Mouse (Mus musculus) retina, postnatal 7 days (tissue): ENCODE data around the gene Sucnr1.
"Not testable (repeated sequence)": the region's sequence is repeated elsewhere in the genome, so short reads cannot be mapped to it uniquely, and the experiment has no call there.

Source experiments
- DNase-seq: peaks from one replicate; pipeline ENCODE4 v3.0.0-alpha.2; 2012; ENCODE audit warnings: low read depth, low spot score

Gene Sucnr1

DNA sequence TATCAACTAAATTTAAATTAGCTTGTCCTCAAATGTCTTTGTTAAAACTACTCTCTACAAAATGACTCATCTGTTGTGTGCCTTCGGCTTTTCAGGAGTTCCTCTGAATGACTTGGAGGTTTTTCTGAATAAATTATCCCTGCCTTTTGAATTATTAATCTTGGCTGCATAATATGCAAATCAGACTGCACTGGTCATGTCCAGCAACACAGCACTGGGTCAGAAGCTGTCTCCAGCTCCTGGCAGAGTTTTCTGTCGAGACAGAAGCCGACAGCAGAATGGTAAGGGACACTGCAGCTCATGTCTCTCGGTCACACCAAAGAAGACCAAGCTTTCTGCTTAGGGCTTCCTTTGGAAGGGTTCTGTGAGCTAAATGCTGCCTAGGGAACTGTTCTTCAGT, at the start of gene Sucnr1:
Sucnr1 (plus strand) TSS at position 222 of the 400 bp plus-strand sequence.
- no peak for DNase-seq

DNA sequence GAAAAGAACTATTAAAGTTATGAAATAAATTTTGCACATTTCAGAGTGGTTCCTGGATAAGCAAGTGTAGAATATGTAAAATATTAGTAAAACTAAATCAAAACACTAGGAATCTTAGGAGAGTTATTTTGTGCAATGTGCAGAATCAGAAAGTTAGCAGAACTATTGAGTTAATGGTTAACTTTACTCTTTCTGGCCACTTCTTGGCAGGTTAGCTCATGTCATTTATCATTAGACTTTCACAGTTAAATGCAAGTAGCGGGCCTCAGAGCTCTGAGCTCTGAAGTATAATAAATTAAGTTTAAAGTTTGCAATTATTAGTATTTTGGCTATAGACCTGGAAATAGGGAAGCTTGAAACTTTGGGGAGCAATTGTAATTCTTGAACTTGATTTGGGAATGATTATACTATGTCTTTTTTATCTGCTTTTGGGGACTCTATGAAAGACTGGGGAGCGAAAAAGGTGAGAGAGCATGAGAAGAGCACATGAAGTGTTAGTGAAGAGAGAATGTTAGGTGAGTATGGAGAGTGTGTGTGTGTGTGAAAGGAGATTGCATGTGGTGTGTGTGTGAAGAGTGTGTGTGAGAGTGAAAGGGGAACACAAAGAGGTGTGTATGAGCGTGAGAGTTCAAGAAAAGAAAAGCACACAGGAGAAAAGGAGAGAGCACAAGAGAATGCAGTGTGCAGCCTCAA, 35.3 kb upstream of the Sucnr1 start:
- DNase-seq = no peak

DNA sequence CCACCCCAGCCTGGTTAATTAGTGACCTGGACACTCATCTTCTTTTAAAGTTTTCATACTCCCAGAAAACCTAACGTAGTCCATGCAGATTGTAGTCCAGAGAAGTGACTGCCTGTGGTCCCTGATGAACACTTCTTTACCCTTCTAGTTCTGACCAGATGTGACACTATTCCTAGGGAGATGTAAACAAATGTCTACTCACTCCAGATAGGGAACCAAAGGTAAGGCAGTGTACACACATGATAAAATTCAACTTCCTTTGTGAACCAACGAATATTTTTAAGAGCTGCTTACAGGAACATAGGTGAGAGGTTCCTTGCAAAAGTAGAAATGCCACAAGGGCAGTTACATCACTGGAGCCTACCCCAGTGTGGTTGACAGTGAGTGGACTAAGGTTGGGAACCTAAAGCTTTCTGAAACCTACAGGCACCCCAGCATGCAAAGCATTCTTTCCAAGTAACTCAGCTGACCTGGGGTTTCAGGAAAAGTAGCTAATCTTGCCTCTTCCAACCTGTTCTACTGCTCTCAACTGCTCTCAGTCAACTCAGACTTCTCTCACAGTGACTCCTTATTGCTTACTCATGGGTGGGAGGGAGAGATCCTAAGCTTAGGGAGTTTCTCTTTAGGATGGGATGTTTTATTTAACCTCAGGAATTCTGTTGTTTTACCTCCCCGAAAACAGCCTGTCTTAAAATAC, 28.3 kb upstream of the Sucnr1 start:
- DNase-seq = no peak

DNA sequence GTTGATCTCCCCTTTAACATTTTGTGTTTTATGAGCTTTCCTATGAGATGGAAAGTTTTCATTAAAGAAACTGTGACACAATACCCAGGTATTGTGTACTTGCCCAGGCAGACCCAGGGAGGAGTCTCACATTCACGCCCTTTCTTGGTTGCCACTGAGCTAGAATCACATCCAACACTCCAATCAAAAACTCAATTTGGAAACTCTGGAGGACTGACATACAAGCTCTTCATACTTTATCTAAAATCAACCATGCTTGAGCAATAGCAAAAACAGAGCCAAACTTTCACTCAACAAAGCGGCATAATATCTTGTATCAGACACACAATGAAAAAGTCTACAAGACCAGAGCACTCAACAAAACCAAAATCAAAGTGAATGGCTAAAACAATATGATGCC, 27.7 kb upstream of the Sucnr1 start:
- DNase-seq = no peak

DNA sequence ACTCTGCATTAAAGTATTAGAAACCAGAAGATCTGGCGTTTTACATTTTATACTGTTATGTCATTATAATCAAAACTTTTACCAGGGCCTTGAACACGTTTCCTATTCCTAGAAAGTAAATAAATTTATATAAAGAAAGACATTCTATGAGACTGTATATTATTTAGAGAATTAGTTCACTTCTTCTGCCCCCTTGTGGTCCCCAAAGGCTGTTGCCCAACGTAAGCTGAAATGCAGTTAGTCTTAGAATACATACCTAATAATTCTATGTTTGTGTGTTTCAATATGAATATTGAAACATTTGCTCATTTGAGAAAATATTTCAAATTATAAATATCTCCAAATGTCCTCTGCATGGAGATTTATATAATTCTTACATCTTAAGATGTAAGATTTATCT, 25.2 kb upstream of the Sucnr1 start:
- DNase-seq = no peak

DNA sequence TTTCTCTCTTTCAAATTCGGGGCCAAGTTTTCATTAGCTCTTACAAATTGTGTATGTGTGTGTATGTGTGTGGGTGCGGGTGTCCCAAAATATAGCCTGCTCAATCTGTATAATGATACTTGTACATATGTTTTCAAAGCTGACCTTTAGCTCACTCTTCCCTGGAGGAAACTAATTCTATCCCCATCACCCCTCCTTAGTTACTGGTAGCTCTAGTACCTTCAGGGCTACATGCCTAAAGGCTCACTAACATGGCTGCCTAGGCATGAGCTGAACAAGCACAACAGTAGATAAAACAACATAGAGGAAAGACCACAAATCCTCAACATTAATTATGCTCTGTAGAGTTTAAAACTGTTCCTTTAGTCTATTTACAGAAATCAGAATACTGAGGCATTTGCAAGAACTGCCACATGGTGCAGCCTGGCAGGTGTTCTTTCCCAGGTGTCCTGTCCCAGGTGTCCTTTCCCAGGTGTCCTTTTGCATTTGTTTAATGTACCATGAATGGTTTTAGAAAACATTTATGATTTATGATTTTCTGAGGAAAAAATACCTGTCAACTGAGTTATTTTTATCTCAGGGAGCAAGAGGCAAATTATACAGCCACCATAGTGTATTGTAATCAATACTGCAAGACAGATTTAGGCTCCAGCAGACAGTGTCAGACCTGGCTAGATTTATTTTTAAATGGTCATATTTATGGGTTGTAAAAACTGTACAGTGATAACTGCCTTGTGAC, 24.4 kb upstream of the Sucnr1 start:
- DNase-seq = no peak

DNA sequence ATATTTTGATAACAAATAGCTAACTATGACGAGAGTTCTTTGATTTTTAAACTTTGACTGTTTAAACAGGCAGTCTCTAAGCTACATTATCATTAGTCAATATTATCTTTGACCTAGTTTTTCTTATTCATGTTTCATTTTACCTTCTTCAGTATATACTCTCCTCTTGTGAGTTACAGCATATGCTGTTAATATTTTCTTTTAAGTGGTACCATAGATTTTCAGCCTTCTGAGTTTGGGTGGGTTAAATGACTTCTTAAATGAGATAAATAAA, 23.9 kb upstream of the Sucnr1 start:
- no peak for DNase-seq

DNA sequence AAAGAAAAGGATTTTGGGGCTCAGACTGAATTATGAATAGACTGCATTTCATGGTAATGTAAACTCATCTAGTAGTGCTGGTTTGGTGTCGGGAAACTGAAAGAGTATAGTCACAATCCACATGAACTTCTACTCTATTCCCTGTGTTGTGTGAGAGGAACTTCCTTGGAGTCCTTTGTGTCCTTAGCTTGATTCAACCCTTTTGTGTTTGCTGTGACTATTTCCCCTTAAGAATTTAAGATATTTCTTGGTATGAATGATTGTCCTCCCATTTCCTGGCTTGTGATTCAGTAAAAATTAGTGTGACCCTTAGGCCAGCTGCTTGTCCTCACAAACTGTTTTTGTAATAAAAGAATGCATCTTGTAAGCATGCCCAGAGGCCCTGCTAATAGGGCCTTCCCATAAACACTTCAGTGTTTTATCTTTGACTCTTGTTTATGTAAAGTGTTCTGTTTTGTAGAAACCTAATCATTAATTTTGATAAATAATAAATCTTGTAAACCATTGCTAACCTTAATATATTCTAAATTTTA, 2.7 kb upstream of the Sucnr1 start:
- no peak for DNase-seq

DNA sequence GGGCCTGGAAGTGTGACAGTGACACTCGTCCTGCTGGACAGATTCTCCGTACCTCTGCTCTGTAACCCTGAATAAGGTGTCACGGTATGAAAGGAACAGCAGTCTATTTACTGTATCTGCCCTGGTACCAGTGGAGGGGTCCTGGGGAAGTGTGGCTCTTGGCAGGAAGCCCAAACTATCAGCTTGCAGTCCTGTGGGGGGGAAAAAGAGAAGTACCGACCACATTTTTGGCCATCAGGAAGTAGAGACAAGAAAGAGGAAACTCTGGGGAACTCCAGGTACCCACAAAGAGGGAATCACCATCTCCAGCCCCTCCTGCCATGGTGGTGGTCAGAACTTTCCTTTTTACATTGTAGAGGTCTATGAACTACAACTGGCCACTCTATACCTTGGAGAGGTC, 1.1 kb upstream of the Sucnr1 start:
- no peak for DNase-seq

DNA sequence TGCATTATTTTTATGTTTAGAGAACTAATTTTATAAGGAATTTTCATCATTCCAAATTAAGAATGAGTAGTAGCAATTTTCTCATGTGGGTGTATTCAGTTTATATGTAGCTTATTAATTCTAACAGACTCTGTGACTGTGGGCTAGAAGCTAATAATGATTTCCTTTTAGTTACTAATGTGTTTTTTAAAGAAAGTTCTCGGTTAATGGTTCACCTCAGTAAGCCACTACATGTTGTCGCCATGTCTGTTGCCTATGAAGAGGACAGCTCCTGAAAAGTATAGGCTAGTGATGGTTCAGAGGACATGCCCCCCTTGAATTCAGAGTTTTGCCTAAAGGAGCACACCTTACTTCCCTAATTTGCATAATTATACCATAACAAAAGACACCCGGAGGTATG, 1.1 kb downstream of the Sucnr1 start:
- DNase-seq = no peak

DNA sequence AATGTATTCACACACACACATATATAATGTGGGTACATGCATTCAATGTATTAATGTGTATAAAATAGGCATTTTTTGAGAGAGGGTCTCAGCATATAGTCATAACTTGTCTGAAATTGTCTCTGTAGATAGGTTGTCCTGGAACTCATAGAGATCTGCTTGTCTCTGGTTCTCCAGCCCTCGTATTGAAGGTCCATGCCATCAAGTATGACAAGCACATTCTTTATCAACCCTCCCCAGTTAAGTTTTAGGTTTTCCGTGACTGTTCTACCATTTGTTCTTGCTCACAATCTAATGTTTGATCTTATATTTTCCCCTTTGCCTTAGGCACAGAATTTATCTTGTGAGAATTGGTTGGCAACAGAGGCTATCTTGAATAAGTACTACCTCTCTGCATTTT, 4.1 kb downstream of the Sucnr1 start:
- no peak for DNase-seq

DNA sequence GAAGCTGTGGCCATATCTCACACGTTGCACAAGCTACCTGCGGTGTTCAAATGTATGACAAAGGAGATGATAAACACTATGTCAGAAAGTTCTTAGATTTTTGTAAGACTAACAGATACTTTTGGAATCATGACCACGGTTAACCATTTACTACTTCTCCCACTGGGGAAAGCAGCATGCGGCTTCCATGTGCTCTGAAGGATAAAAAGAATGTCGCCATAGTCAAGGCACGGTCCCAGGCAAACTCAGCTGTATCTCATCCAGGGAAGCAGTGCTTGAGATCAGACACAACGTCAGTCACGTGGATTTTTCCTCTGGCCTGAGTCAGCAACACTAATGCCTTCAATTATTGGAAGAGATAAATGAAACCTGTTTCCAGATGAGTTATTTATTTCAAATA, 9.7 kb downstream of the Sucnr1 start:
- DNase-seq = no peak

DNA sequence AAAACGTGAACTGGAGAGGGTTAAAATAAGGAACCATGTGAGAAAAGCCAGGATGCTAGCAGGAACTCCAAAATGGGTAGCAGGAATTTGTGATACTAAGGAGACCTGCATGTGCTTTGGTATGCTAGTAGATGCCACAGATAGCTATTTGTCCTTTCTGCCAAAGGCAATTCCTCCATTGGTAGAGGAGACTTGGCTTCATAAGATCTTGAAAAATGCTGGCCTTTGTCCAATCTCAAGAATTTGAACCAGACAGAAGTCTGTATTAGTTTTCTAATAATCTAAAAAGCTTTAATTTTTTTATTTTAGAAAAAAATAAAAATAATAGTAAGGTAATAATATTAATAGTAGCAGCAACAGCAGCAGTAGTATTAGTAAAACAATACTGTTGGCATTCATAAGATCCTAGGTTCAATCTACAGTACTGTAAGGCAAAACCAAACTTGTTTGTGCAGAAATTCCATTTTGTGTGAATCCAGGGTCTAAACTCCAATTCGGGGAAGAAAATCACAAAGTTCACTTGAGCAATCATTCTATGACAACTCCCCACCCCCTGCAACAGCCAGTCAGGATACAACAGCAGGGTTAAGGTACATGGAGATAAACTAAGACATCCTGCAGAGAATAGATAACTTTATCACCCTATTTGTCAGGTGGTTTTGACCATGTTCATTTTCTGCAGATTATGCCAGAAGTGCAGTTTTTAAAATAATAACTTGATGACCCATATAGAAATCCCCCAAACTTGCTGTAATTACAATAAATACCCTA, 12.9 kb downstream of the Sucnr1 start:
- DNase-seq = no peak

DNA sequence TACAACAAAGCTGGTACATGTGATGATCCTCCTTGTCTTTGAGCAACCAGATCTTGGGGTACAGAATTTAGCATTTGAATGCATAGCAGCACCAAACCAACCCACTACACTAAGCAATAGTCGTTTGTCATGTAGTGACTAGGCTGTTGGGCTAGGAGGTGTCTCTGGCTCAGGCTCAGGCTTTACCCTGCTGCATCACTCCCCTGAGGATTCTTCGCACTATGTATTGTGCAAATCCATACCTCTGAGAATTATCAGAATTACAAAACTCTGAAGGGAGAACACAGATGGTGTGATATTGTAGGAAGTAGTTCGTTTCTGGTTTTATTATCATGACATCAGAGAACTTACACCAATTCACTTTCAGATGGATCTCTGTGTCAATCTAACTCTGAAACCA, 15.3 kb downstream of the Sucnr1 start:
- no peak for DNase-seq

DNA sequence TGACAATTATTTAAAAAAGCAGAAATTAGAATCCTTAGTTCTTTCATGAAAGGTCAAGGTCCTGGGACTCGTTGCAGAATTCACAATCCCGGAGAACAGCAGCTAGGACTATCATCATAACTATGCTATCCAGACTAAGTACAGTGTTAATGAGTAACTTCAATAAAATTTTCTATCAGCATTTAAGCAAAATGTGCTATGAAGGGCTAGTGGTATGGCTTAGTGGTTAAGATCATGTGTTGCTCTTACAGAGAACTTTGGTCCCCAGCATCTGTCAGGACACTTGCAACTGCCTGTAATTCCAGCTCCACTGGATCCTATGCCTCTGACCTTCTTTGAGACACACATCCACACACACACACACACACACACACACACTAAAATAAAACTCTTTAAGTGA, 15.8 kb downstream of the Sucnr1 start:
- DNase-seq = no peak

DNA sequence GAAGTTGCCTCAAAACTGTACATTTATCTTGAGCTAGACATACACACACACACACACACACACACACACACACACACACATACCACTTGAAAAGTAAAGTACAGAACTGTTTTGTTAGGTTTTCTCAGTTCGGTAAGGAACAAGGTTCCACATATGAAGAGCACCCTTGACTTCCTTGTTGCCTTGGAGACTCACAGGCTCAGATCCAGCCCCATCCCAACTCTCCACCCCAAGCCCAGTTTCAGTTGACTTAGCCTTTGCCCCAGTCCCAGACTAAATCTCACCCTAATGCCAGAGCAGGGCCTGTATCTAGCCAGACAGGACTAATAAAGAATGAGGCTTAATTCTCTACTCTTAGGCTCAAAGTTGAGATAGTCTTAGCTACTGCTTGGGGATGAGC, 16.9 kb downstream of the Sucnr1 start:
- DNase-seq = no peak

DNA sequence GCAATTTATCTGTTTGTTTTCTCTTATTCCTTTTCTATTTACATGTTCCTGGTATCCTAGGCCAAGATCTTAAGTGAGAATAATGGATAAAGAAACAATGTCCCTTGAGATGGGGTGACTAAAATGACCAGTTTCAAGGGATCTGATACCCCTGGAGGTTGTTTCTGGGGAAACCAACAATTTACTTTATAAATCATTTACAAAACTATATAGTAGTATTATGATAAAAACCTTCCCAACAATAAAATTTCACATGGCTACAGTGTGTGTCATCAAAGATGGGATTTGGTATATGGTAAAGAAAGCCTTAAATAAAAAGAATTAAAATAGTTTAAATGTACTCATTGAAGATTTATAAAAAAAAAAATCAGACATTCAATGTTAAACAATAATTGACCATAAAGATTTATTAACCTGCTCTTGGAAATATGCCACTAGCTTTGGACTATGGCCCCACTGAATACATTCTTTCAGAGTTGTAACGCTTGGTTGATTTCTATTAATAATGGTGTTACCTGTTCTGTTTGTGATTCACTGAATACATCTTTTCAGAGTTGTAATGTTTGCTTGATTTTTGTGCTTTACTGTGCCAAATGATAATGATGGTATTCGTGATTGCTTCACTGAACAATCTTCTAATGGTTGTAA, 22.9 kb downstream of the Sucnr1 start:
- no peak for DNase-seq

DNA sequence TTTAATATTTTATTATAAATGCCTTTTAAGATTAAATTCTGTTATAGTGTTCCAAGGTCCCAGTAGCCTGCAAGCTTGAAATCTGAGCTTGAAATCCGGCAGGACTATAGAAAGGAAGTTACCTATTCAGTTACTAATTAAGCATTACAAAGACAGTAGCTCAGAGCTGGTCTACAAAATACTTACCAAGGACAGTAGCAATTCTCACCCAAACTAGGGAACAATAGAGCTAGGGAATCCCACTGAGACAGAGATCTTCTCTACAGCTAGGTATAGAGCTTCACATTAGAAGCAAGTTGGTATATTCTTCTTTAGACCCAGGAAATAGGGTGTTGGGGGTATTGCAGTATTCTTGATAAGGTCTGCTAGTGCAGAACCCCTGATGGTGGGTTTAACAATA, 24.8 kb downstream of the Sucnr1 start:
- DNase-seq = not testable (repeated sequence)

DNA sequence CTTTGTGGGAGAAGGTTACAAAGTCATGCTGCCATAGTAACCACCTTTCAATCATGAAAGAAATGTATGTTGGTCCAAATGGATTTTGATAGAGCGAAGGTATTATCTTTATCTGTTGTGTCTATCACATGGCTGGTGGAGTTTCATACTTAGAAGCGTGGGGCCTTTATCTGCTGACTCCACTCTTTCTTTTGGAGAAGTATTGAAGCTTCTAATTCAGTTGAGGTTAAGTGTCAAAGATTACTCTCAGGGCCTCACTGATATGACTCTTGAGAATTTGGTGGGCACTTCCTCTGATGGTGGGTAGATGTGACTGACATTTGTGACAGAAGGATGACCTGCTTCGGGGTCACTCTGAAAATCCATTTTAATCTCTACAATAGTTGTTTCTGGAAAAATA, 26.1 kb downstream of the Sucnr1 start:
- DNase-seq = no peak

DNA sequence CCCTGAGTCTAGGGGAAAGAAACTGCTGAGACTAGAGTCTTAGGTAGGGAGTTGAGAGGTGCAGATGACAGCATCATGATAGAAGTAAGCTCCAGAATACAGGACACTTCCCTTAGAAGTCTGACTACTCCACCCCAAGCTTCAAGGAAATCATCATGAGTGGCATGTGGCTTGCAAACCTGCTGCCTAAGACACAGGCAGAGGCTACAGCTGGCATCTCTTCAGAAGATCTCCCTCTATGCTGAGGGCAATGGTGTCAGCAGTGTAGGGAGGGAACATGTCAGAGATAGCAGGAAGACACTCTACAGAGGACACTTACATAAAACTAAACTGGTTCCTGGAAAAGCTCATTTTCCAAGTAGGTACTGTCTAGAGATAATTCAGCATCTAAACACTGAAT, 27.1 kb downstream of the Sucnr1 start:
- DNase-seq = no peak

DNA sequence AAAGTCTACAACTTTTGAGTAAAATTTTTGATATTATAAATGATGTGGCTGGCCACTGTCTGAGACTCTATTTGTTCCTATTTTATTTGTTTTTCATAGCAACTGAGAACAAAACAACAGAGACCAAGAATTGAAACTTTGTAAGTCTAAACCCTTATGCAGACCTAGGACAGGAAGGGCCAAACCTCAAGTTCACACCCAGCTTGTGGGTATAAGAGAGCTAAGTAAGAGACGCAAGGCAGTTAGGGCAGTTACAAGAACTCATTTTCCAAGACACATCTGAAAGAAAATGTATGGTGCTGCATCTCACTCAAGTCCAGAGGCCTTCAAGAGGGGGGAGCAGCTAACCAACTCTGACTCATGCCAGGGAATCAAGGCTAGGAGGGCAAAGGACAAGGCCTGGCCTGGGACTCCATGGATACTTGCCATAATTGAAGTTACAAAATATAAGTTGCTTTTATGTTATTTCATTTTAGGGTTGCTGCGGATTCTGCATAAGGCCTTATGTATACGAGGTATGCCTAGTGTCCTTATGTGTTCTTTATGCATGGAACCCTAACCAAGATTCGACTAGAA, 29.6 kb downstream of the Sucnr1 start:
- DNase-seq = no peak
